Mouse (Mus musculus) ES-E14 (cell line): ENCODE data around the gene Mageb2.
"Not testable (repeated sequence)": the region's sequence is repeated elsewhere in the genome, so short reads cannot be mapped to it uniquely, and the experiment has no call there.

ENCODE experiments used
- CHD2 ChIP-seq: IDR thresholded peaks from 2 replicates; pipeline ENCODE4 v1.6.1; 2014; ENCODE audit warnings: mild to moderate bottlenecking, low read depth, low read length, inconsistent platforms
- HCFC1 ChIP-seq: IDR thresholded peaks from 2 replicates; pipeline ENCODE4 v1.6.1; 2012; ENCODE audit warnings: low read length, inconsistent platforms, borderline replicate concordance; ENCODE audit not compliant: insufficient read depth
- MAFK ChIP-seq: IDR thresholded peaks from 2 replicates; pipeline ENCODE4 v1.6.1; 2014; ENCODE audit warnings: mild to moderate bottlenecking, low read depth, low read length, inconsistent platforms; ENCODE audit not compliant: insufficient read depth
- ZC3H11A ChIP-seq: IDR thresholded peaks from 2 replicates; pipeline ENCODE4 v1.6.1; 2012; ENCODE audit warnings: low read depth, mild to moderate bottlenecking, inconsistent platforms, low read length, borderline replicate concordance
- ZNF384 ChIP-seq: IDR thresholded peaks from 2 replicates; pipeline ENCODE4 v1.6.1; 2012; ENCODE audit warnings: low read depth, low read length, inconsistent platforms

DNA sequence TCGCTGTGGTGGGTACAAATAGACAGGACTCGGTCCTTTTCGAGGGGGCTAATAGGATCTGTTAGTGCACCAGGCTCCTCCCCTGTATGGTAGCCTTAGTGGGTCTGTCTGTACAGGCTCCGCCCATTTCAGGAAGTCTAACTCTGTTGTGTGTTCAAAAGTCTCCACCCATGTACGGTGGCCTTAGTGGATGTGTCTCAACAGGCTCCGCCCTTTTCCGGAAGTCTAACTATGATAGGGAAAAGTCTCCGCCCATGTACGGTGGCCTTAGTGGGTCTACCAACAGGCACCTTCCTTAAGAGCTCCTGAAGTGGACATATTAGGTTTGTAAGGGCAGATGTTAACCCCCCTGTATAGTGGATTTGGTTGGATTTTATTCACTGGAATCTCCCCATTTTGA lies 18.2 kb upstream of the Mageb2 start:
- not testable (repeated sequence) for TF ChIP-seq CHD2, HCFC1, ZC3H11A, MAFK, ZNF384
